Mouse (Mus musculus): ENCODE results near the gene Smbd1. TPM values are rescaled to one million over a fixed set of nuclear protein-coding genes. Genes with fewer than 3 reads are reported as not detected.

Gene Smbd1
- polyA plus RNA-seq (2012; rRNA removed) = 0.15 and 0.30 TPM in 2 replicates

GRCm38 (mm10) chr16:32810321-32810720 is at the start of gene Smbd1:
TSS of gene Smbd1 (minus strand) at chr16:32810477.

GRCm38 (mm10) chr16:32797426-32797689 is 12.9 kb downstream of the Smbd1 start, which contains the start of gene Muc20:
TSS of gene Muc20 (minus strand) at chr16:32797435.

Other genes starting within 250 kb of the Smbd1 start
- gene Tfrc, start 201.6 kb downstream of the Smbd1 start, polyA plus RNA-seq (2012; rRNA removed) = 98.8 and 109 TPM in 2 replicates
- 7.6 and 8.7 TPM in 2 replicates for gene Tnk2, start 166.6 kb downstream of the Smbd1 start, polyA plus RNA-seq (2012; rRNA removed)
- gene Muc4, start 74.6 kb downstream of the Smbd1 start, polyA plus RNA-seq (2012; rRNA removed) = 0.27 and 0.41 TPM in 2 replicates
- gene Muc20, start 13.0 kb downstream of the Smbd1 start, polyA plus RNA-seq (2012; rRNA removed) = 0.01 TPM in 1 of 2 replicates, not detected in the other
- 11.8 TPM in 2 replicates for gene Fyttd1, start 67.0 kb upstream of the Smbd1 start, polyA plus RNA-seq (2012; rRNA removed)
- gene Rubcn, start 67.3 kb upstream of the Smbd1 start, polyA plus RNA-seq (2012; rRNA removed) = 4.7 and 5.7 TPM in 2 replicates
- gene Lrch3, start 103.6 kb upstream of the Smbd1 start, polyA plus RNA-seq (2012; rRNA removed) = 6.5 and 6.7 TPM in 2 replicates
- gene Iqcg, start 245.7 kb upstream of the Smbd1 start, polyA plus RNA-seq (2012; rRNA removed) = 0.79 and 0.82 TPM in 2 replicates
- 805 and 827 TPM in 2 replicates for gene Rpl35a, start 246.0 kb upstream of the Smbd1 start, polyA plus RNA-seq (2012; rRNA removed)